Mouse (Mus musculus): ENCODE results near the gene Ern2. TPM values are rescaled to one million over a fixed set of nuclear protein-coding genes. Genes with fewer than 3 reads are reported as not detected.

Gene Ern2
- polyA plus RNA-seq (2017; shearing (Covaris generic)): under 1 TPM; 0.07 to 0.18 TPM

DNA sequence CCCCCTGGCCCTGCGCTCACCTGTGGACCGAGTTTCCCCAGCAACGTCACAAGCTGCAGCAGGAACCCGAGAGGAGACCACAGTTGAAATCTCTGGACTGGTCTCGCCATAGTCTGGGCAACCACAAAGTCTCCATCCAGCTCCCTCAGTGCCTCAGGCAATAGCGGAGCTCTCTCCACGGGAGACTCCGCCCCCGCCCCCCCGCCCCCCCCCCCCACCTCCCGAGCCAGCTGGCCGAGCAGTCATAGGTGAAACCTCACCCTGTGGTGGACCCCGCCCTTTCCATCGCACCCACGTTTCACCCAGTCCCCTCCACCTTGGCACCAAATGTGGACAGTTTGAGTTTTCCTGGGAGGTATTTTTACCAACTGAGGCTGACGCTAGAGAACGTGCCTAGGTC is at the start of gene Ern2:
TSS of gene Ern2 (minus strand) at position 165 of the 400 bp plus-strand sequence.

DNA sequence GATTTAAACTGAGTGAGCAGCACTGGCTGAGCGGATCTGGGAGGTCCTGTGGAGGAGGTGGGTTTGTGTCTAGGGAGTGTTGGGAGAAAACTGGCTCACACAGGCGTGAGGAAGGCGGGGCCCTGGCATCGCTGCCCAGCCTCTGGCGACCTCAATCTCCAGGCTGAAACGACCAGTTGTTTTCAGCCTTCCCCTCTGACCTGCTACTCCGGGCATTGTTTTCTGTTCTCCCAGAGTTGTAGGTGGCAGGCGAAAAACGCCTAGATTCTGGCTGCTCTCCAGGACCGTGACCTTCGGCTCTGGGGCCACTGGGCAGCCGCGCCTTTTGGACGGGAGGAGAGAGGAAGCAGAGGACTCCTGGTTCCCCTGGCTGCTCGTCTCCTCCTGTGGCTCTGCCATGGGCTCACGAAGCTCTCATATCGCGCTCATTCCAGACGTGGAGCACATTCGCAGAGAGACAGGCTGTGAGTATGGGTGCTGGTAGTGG is 33.4 kb upstream of the Ern2 start, which contains the start of gene Chp2:
TSS of gene Chp2 (plus strand) at position 182 of the 487 bp plus-strand sequence.

DNA sequence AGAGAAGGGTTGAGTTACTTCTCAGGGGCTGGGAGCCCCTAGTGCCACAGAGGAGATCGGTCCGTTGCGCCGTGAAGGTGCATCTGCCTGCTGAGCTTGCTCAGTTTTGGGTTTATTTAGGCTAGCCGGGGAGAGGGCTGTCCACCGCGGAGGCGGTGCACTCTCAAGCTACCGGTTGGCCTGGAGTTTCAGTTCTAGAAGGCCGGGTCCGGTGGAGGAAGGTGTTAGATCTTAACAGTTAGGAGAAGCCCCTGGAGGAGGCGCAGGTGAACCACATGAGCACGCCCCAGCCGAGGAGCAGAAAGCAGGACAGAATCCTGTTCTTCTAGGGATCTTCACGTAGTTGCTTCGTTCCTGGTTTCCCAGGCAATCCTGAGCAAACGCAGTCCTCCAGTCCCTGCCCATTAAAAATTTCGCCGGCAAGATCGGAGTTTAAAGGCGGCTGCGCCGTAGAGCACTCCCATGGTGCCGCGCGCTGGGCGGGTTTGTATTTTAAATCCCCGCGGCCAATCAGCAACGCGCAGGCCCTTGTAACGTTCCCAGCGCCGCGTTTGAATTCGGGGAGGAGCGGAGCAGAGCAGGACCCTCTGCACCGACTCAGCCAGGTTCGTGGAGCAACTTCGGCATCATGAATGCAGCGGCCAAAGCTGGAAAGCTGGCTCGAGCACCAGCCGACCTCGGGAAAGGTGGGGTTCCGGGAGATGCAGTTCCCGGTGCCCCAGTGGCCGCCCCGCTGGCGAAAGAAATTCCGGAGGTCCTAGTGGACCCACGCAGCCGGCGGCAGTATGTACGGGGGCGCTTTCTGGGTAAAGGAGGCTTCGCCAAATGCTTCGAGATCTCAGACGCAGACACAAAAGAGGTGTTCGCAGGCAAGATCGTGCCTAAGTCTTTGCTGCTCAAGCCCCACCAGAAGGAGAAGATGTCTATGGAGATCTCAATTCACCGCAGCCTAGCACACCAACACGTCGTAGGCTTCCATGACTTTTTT is 26.8 kb downstream of the Ern2 start, which contains the start of gene Plk1:
TSS of gene Plk1 (plus strand) at position 525 of the 988 bp plus-strand sequence.

DNA sequence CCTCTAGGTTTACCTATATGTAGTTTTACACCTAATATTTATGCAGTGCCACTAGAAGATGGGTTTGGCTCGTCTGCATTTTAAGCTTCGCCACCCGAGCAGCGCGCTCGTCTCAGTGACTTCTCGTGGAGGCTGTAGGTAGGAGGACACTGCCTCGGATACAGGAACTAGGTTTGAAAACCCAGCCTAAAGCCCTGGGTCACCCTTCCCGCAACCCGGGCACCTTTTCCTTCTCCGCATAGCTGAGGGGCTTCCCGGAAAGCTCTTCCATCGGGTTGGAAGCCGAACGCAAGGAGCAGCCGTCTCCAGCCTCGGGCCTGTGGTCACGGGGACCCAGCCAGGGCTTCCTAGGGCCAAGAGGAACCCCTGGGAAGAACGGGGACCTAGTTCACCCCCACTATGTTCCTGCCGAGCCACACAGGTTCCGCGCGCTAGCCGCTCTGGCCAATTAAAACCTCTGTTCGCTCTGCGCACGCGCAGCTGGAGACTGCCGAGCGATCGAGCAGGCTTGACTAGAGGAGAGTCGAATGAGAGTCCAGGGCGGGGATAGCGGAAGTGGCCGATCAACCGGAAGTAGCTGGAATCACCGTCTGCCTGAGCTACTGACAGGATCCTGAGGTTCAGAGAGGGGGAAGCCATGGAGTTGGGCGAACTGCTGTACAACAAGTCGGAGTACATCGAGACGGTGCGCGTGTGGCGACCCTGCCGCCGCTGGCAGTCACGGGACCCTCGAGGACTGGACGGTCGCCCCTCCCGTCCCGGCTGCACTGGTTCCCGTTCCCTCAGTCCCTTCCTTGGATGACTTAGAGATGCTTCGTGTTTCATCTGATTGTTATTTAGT is 53.3 kb downstream of the Ern2 start, which contains the start of the genes Palb2 and Dctn5:
TSS of gene Palb2 (minus strand) at position 489 of the 841 bp plus-strand sequence.
TSS of gene Dctn5 (plus strand) at position 545 of the 841 bp plus-strand sequence.

Other genes starting within 250 kb of the Ern2 start
- 10 to 100 TPM; 13.8 to 17.7 TPM for gene Cog7, start 204.5 kb downstream of the Ern2 start, polyA plus RNA-seq (2017; shearing (Covaris generic))
- gene Gga2, start 165.0 kb downstream of the Ern2 start, polyA plus RNA-seq (2017; shearing (Covaris generic)): 10 to 100 TPM in 1 of 2 experiments, 1 to 10 TPM in 1; 7.8 to 14.7 TPM
- 10 to 100 TPM; 42.5 to 54.1 TPM for gene Ubfd1, start 119.0 kb downstream of the Ern2 start, polyA plus RNA-seq (2017; shearing (Covaris generic))
- gene Ears2, start 118.9 kb downstream of the Ern2 start, polyA plus RNA-seq (2017; shearing (Covaris generic)): 10 to 100 TPM; 19.5 to 24.5 TPM
- 100 to 1,000 TPM; 211 to 215 TPM for gene Ndufab1, start 84.3 kb downstream of the Ern2 start, polyA plus RNA-seq (2017; shearing (Covaris generic))
- gene Palb2, start 53.2 kb downstream of the Ern2 start, polyA plus RNA-seq (2017; shearing (Covaris generic)): 10 to 100 TPM in 1 of 2 experiments, 1 to 10 TPM in 1; 5.3 to 12.1 TPM
- gene Dctn5, start 53.2 kb downstream of the Ern2 start, polyA plus RNA-seq (2017; shearing (Covaris generic)): 100 to 1,000 TPM; 119 to 142 TPM
- 1 to 10 TPM in 1 of 2 experiments, not detected in 1; 3.1 TPM for gene Plk1, start 26.8 kb downstream of the Ern2 start, polyA plus RNA-seq (2017; shearing (Covaris generic))
- not detected for gene Chp2, start 33.3 kb upstream of the Ern2 start, polyA plus RNA-seq (2017; shearing (Covaris generic))
- gene Prkcb, start 102.5 kb upstream of the Ern2 start, polyA plus RNA-seq (2017; shearing (Covaris generic)): 100 to 1,000 TPM; 111 to 118 TPM

All from inflammation-experienced regulatory T-cells (primary cell).